Mouse (Mus musculus): Measurements from ENCODE around the gene Gm14214.
A peak's percentile ranks its signal among the peaks of the same experiment; 100 is the strongest.

The Gm14214 gene

DNA sequence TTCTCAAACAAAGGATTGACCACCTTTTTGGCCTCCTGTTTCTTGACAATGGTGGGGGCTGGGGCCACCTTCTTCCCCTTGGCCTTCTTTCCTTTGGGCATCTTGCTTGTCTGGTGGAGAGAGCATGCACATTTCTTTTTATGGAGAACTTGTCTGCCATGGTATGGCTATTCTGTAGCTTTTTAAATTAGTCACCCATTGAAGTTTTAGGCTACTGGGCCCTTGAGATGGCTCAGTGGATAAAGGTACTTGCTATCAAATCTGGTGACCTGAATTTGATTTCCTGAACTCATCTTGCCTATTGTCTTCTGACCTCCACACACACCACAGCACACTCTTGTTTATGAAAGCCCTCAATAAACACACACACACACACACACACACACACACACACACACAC lies at the start of gene Gm14214:
TSS of gene Gm14214 (minus strand) at position 101 of the 400 bp plus-strand sequence.
- DNase-seq = no peak

DNA sequence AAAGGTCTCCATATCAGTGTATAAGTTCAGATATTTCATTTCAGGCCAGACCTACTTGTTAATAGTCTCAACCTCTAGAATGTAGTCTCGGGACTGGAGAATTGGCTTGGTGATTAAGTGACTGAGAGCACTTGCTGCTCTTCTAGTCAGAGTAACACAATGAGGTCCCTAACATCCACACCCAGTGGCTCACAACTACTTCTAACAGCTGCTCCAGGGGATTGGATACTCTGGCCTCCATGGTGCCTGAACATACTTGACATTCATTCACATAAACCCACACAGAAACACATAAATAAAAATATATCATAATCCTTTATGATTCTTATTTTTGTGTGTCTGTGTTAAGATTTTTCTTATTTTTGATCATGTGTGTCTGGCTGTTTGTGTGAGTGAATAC lies 48.8 kb upstream of the Gm14214 start:
- DNase-seq = no peak

DNA sequence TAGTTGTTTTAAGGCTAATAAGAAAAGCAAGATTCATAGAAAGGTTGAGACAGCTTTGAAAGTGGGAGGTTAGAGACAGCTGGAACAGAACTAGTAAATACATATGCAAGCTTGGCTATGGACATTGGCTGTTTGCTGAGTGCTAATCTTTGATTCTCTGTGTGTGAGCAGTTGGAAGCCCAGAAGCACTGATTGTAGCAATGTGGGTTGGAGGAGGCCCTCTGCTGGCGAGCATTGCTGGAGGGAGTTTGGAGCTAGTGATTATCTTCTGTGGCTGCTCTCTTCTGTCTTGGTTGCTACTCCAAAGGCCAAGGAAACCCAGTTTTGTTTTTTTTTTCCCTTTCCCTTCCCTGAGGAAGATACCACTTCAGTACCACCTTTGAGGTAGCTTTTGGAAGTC lies 48.0 kb upstream of the Gm14214 start:
- peak; percentile 68 for DNase-seq

DNA sequence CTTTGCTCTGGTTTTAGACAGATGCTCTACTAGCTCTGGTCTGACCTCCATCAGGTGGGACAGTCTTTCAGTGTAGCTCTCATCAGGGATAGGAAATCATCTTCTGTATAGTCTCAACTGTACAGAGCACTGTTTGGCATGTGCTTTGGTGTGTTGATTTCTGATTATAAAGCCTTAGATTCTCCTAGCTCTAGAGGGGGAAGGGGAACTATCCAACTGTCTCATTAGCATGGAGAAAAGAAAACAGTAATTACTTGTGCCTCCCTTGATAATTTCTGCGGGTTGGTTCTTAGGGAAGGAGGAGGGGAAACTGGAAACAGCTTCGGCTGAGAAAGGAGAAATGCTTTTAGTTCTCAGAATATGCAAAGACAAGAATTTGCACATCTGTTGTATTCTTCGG lies 47.3 kb upstream of the Gm14214 start:
- no peak for DNase-seq

DNA sequence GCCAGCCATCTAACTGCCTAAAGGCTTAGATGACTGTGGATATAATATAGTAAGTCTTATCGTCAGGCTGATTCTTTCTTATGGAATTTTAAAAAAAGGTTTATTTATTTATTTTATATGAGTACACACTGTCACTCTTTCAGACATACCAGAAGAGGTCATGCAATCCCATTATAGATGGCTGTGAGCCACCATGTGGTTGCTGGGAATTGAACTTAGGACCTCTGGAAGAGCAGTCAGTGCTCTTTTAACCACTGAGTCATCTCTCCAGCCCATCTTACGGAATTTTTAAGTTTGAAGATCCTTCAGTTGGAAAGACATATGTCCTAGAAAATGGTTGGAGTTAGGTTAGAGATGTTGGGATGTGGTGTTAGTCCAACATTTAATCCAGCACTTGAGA lies 43.6 kb upstream of the Gm14214 start:
- DNase-seq = no peak

DNA sequence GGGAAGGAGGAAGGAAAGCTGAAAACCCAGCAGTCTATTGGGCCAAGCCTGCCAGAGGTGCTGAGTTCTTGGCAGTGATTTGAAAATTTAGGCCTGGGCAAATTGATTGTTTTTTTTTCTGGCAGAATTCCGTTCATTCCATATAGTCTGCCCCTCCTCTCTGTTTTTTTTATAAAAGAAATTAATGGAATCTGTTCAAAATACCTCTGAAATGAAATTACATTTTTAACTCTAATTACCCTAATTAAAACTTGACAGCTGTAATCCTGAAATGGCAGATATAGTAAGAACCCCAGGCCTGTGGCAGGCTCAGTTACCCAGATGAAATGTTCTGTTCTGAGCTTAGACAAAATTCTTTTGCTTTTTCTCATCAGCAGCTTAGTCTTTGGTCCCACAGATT lies 41.0 kb upstream of the Gm14214 start:
- no peak for DNase-seq

DNA sequence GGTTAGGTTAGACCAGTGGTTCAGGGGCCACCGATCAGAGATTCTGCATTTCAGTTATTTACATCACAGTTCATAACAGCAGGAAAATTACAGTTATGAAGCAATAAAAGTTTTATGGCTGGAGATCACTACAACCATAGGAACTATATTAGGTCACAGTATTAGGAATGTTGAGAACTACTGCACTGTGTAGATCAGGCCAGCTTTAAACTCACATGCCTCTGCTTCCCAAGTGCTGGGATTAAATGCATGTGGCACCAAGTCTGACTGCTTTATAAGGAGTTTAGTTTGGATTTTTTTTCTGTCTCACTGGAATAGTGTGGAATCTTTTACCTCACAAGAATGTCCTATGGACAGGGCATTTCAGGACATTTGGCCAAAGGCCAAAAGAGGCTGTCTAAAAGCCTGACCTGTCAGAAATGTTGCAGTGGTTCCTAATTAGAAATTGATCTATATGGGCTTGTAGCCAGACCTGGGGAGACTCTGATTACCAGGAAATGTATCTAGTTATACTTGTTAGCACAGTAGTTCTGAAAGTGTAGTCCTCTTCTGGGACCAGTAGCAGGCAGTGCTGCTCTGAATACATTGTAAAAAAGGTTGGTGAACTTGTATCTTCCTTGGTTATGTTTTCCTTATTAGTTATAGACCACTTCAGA lies 39.4 kb upstream of the Gm14214 start:
- DNase-seq = peak; percentile 44

DNA sequence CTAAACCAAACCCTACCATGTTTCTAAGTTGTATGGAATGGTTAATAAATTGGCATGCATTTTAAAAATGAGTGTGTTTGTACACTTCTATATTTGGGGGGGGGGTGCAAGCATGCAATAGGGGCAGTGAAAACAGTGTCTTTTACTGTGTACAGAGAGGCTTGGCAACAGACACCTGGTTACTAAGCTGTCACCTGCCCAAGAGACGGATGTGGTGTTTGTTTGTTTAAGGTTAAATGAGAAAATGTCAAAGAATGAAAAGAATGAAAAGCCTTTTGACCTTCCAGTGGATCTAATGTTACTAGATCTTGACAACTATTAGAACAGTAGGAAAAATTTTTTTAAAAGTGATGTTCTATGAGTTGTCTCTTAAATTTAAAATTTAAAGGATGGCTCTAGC lies 37.9 kb upstream of the Gm14214 start:
- DNase-seq = no peak

DNA sequence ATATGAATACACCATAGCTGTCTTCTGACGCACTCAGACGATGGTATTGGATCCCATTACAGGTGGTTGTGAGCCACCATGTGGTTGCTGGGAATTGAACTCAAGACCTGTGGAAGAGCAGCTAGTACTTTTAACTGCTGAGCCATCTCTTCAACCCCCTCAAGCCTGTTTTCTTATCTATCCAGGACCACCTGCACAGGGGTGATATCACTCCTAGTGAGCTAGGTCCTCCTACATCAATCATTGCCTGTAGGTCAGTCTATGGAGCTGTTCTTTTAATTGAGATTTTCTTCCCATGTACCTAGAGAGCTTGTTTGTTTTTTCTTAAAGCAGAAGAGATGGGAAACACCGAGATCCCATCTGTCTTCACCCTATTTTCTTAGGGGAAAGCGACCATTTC lies 34.0 kb upstream of the Gm14214 start:
- DNase-seq = no peak

DNA sequence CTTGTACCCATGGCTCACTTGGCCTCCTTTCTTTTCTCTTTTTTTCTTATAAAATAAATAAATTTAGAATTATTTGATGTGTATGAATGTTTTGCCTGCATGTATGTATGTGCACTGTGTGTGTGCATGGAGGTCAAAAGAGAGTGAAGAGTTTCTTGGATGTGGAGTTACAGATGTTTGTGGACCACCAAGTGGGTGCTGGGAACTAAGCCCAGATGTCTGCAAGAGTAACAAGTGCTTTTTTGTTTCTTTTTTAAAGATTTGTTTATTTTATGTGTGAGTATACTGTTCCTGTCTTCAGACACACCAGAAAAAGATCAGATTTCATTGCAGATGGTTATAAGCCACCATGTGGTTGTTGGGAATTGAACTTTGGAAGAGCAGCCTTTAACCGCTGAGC lies 33.5 kb upstream of the Gm14214 start:
- DNase-seq = no peak

DNA sequence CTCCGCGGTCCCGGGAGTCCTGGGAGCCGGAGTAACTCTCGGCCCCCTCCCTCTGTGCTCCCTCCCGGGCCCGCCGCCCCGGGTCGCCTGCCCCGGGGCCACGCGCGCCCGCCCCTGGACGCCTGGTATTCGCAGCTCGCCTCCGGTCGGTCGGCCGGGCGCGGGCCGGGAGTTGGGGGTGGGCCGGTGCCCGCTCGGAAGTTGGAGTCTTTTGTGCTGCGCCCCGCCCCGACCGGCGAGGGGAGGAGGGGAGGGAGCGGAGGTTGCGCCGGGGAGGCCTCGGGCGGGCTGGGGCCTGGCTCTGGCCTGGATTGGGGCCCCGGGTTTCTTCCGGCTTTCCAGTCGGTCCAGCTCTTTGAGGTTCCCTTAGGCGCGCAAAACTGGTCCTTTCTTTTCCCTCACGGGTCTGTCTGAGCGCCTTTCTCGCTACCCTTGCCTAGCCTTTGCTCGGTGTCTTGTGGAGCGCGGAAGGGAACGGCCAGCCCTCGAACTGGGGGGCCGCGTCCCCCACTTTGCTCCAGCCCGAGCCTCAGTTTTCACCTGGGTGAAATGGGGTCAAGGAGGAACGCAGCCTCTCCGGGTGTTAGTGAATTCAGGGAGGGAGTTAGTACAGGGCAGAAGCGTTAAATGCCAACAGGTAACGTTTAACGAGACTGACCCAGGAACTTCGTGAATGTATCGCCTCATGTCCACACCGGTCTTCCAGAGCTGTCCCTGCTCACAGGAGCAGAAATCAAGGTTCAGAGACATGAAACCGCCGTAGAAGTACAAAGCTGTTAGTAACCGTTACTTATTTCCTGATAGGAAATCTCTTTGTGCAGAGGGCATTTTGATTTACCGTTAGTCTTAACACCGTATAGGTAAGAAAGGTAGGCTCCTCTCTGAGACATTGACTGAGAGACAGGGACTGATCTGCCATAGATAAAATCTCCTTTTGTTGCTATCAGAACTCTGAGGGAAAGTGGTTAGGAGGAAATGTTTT lies 22.1 kb upstream of the Gm14214 start:
- peak; percentile 89 for DNase-seq

DNA sequence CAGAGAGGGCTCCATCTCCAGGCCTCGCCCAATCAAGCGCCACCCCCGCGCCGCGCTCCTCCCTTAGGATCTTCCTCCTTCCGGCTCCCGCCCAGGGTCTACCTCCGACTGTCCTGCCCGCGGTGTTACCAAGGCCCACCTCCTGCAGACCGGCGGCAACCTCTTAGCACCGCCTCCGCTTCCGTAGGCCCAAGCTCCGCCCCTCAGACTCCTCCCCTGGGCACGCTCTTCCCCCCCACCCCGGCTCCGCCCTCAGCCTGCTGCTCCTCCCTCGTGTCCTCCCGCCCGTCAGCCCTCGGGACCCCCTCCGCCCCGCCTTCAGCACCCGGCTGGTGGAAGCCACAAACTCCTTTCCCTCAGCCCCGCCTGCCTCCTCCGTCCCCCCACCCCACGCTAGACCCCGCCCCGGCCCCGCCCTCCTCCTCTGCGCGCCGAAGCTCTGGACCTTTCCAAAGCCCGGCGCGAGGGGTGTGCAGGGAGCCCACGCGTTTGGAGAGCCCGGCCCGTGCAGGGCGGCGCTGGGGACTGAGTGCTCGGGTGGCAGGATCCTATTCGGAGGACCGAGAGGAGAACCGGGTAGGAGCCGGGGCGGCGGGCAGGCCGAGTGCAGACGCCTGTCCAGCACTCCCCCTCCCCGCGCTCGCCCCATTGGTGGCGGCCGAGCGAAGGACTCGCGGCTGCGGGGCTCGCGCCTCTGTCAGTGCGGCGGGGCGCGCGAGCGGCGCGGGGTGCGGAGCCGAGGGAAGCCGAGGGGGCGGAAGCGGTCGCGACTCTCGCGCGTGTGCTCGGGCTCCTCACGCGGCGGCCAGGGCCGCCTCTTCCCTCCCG lies 21.0 kb upstream of the Gm14214 start, which contains the start of the genes Raly and a:
TSS of gene Raly (plus strand) at position 441 of the 828 bp plus-strand sequence.
TSS of gene a (plus strand) at position 747 of the 828 bp plus-strand sequence.
- peak; percentile 99 for DNase-seq

DNA sequence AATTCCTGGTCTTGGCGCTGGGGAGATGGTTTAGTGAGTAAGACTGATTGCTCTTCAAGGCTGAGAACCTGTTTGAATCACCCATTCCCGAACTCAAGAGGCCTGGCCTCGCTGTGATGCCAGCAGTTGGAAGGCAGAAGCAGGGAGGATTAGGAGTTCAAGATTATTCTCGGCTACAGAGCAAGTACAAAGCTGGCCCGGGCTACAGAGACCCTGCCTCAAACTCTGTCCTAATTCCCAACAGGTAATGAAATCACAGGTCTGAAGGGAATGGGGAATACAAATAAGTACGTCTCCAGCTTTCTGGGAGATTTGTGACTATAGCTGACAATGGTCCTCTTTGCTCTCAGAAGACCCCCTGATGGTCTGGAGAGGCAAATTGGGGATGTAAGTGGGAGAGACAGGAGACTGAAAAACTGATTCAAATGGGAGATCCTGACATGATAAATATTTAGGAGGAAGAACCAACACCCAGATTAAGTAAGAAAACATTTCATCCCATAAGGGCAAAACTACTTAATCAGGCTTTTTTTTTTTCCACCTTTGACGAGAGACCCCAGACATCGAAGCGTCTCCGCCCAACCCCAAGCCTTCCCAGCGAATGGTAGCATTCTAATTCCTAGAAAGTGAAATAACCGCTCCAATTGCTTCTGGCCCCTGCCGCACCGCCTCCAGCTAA lies 20.3 kb upstream of the Gm14214 start:
- DNase-seq = no peak

DNA sequence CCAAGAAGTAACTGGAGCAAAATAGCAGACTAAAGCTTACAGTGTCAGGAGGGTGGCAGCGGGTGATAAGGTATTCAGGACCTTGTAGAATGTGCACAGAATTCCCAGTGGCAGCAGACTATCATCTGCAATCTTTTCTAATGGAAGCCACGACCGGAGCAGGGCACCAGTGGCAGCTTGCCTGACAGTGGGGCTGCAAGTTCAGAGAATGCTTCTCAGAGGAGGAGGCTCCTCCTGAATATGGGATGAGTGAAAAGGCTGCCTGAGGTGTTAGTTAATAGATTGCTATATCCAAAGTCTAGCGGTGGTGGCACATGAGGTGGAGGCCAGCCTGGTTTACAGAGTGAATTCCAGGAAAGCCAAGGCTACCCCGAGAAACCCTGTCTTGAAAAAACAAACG lies 19.6 kb upstream of the Gm14214 start:
- no peak for DNase-seq

DNA sequence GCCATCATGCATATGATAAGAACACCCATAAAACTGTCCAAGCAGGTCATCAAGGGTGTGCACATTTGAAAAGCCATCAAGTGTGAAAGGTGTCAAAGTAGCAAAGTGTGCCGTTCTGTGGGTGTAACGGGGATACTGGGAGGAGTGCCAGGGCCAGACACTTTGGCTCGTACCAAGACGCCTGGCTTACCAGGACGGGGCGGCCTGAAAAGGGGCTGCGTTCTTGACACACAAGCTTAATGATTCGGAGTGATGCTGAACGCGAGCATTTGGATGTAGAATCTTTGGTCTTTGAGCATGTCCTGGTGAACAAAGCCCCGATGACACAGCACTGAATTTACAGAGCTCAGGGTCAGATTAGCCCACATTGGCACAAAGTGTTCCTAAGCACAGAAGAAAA lies 16.9 kb upstream of the Gm14214 start:
- DNase-seq = no peak

DNA sequence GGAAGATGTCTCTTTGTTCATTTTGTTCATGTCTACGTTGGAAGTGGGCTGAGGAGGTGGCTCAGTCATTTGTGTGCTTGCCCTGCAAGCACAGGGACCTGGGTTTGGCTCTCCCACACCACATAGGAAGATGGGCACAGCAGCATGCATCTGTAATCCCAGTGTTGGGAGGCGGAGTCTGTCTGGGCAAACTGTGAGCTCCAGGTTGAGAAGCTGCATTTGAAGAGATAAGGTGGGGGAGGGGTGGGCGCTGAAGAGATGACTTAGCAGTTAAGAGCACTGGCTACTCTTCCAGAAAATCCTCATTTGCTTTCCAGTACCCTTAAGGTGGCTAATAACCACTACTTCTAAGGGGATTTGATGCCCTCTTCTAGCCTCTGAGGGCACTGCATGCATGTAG lies 16.4 kb upstream of the Gm14214 start:
- no peak for DNase-seq

DNA sequence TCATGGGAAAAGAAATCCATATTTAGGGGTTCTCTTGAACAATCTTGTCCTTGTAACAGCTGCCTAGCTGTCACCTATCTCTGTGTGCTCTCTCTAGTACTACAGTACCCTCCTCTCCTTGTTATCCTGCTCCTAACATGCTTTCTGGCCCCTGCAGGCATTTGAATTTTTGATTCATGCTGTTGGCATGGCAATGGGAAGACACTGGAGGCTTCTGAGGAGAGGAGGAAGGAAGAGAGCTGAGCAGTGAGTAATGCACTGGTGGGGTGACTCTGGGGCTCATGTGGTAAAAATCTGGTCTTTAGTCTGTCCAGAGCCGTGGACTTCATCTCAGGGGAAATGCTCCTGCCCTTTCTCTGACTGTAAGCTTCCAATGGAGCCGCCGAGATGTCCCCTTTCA lies 15.5 kb upstream of the Gm14214 start:
- DNase-seq = no peak

DNA sequence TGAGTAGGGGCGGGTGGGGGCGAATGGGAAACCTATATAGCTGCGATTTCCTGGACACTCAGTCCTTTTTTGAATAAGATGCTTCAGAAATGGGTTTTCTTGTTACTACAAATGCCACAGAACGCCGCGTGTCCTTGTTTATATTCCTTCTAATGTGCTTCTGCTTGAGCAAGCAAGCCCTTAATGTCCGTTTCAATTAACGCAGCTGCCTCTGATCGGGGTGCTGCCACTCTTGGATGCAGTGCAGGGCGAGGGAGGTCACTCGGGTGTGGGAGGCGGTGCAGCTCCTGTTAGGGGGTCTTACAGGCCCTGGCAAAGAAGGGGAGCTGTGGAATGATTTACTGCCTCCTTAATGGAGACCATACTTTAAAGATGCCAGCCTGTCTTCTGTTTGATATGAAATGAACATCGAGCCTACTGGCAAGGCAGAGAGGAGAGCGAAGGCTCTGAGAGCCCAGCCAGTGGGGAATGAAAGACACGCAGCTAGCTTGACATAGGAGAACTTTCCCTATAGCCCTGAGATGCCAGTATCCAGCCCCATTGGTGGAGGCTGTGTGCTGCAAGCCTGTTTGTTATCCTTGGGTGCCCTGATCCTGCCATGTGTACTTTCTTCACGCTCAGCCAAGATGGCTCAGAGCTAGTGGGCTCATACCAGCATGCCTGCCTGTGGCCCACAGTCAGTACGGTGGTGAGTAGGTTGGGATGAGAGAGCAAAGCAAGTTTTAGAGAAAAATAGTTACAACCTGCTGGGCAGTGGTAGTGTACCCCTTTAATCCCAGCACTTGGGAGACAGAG lies 13.2 kb upstream of the Gm14214 start:
- DNase-seq = no peak

DNA sequence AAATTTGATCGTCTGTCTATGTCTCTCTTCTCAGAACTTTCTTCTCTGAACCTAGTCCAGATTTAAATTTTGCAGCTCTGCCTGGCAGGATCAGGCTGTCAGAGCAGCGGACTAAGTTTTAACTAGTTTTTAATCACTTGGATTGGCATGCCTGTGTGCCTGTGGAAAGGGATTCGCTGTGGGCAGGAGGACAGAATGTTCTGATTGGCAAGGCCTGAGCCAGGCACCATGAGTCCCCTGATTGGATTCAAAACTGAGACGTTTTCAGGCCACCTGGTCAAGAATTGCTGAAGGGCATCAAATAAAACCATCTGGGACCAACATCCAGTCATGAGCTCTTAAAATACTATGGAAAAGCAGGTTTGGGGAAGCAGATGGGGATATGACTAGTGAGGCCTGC lies 12.5 kb upstream of the Gm14214 start:
- DNase-seq = no peak

DNA sequence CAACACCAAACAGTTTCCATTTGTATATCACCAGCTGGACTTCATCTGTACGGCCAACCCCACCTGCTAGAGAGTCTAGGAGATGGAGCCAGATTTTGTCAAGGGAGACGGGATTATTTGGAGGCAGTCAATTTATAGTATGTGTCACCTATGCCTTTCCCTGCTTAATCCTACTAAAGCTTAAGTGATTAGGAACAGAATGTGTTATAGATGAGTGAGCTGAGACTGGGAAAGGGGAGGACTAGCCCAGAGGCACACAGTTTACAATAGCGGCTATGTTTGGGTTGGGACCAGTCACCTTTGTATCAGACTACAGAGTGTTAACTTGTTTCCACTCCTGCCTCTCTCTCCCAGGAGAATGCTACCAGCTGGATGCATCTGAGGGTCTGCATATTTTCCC lies 9.8 kb upstream of the Gm14214 start:
- DNase-seq = no peak

DNA sequence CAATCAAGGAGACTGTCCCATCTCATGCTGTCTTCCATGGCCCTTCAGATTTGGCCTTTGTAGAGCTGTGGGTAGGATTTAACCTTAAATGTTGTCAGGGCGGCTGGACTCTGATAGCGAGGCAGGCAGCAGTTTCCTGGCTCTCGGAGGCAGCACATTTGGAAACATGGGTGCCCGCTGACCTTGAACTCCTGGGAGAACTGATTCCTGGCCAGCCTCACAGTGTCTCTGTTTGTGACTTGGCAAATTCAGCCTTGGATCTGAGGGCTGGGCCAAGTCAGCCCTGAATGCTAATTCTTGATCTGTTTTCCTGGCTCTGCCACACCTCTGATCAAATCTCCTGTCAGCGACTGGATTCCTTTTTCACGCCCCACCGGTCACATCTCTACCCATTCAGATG lies 6.7 kb upstream of the Gm14214 start:
- no peak for DNase-seq

DNA sequence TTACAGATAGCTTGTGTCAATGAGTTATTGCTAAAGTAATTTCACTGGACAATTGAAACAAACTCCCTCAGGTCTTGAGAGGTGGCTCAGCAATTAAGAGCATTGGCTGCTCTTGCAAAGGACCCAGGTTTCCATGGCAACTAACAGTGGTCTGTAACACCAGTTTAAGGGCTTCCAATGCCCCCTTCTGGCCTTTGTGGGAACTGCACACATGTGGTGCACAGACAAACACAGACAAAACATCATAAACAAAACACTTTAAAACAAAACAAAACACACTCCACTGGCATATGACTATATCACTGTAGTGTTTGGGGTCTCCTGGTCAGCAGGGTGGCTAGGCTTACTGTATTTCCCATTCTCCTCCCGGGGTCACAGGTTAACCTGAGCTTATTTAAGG lies 4.2 kb upstream of the Gm14214 start:
- peak; percentile 31 for DNase-seq
